Mouse (Mus musculus) liver, embryonic 11.5 days (tissue): Measurements from ENCODE around the gene Esrrg. TPM values are rescaled to one million over a fixed set of nuclear protein-coding genes. Genes with fewer than 3 reads are reported as not detected.
A peak's percentile ranks its signal among the peaks of the same experiment; 100 is the strongest.

Source experiments
- ATAC-seq: fragments of 200-750 bp; cut with Nextera tagmentation; replicated peaks from 2 replicates; pipeline ENCODE4 v1.8.0; 2017; ENCODE audit warnings: moderate number of reproducible peaks, mild to moderate bottlenecking, moderate TSS enrichment, moderate library complexity; ENCODE audit not compliant: low FRiP score
- DNase-seq: peaks from one replicate; pipeline ENCODE4 v3.0.0-alpha.2; 2017; ENCODE audit warnings: low spot score
- H3K27ac ChIP-seq: fragments of 300-500 bp; sonication (generic); 2 replicates; pipeline ENCODE4 v1.5.1; 2014; ENCODE audit warnings: mild to moderate bottlenecking, low read depth, low read length, control low read depth
- H3K27me3 ChIP-seq: fragments of 300-500 bp; sonication (generic); replicated peaks from 2 replicates; pipeline ENCODE4 v1.6.1; 2014; ENCODE audit warnings: low read length, mixed read lengths; ENCODE audit not compliant: control insufficient read depth, insufficient read depth
- H3K36me3 ChIP-seq: fragments of 300-500 bp; sonication (generic); 2 replicates; pipeline ENCODE4 v1.6.1; 2014; ENCODE audit warnings: mild to moderate bottlenecking, low read length, moderate library complexity, mixed read lengths; ENCODE audit not compliant: control insufficient read depth, insufficient read depth
- H3K4me1 ChIP-seq: fragments of 300-500 bp; sonication (generic); replicated peaks from 2 replicates; pipeline ENCODE4 v1.6.1; 2014; ENCODE audit warnings: low read length, mixed read lengths; ENCODE audit not compliant: control insufficient read depth, insufficient read depth
- H3K4me2 ChIP-seq: fragments of 300-500 bp; sonication (generic); 2 replicates; pipeline ENCODE4 v1.6.1; 2014; ENCODE audit warnings: mild to moderate bottlenecking, control low read depth, moderate library complexity
- H3K4me3 ChIP-seq: fragments of 300-500 bp; sonication (generic); 2 replicates; pipeline ENCODE4 v1.5.1; 2014; ENCODE audit warnings: low read depth, low read length, control low read depth
- H3K9ac ChIP-seq: fragments of 300-500 bp; sonication (generic); 2 replicates; pipeline ENCODE4 v1.6.1; 2014; ENCODE audit warnings: low read depth, low read length, control low read depth
- H3K9me3 ChIP-seq: fragments of 300-500 bp; sonication (generic); 2 replicates; pipeline ENCODE4 v1.6.1; 2016; ENCODE audit warnings: low read length, inconsistent platforms, mixed read lengths; ENCODE audit not compliant: control insufficient read depth
- WGBS: fragments of 180-500 bp; shearing (Covaris S2); extraction: QIAGEN DNeasy Blood & Tissue Kit; methylation state at CpG from one replicate; pipeline ENCODE4 v1.1.7; 2014; 5-methylcytosine and 5-hydroxymethylcytosine counted together
- polyA plus RNA-seq: library from polyadenylated mRNA; unstranded; fragments of >200 nt; fragmentation: Nextera tagmentation; extraction: Ambion mirVana; gene quantifications from 2 replicates; pipeline ENCODE4 v1.2.1, GENCODE M21; 2014

The Esrrg gene
- polyA plus RNA-seq, 1 experiment from 2014 or later, result 0.95 TPM

GRCm38 (mm10) chr1:188047148-188047547, 438.6 kb downstream of the Esrrg start:
- Histone ChIP-seq H3K4me1 (no peaks in the 10 kb centered on the region), H3K9me3 (no peaks in the 10 kb centered on the region), H3K27me3 (no peaks in the 10 kb centered on the region), H3K36me3 (no peaks in the 10 kb centered on the region), H3K4me3 (no peak overlapping the region), H3K4me2 (no peak overlapping the region), H3K9ac (no peak overlapping the region), H3K27ac (no peak overlapping the region)
- no peak for ATAC-seq
- WGBS, result 65% methylated on average over 3 of the region's 3 CpGs
- no peak for DNase-seq

- Histone ChIP-seq H3K9me3 (no peaks in the 10 kb centered on the region), H3K27ac (no peak overlapping the region), H3K9ac (no peak overlapping the region), H3K27me3 (no peaks in the 10 kb centered on the region), H3K4me2 (peak overlapping the region; percentile 16; the same call in 1 of the 2 replicates), H3K36me3 (no peaks in the 10 kb centered on the region), H3K4me3 (no peak overlapping the region), H3K4me1 (no peaks in the 10 kb centered on the region)
- no peak for ATAC-seq
- DNase-seq, result no peak
- 70% methylated on average over 3 of the region's 3 CpGs for WGBS
These were observed 447.3 kb downstream of the Esrrg start for GRCm38 (mm10) chr1:188055888-188056287.

GRCm38 (mm10) chr1:188057892-188058291, 449.3 kb downstream of the Esrrg start:
- WGBS, result 73% methylated on average over 4 of the region's 4 CpGs
- Histone ChIP-seq H3K27ac (no peak overlapping the region), H3K4me2 (no peak overlapping the region), H3K9me3 (no peaks in the 10 kb centered on the region), H3K27me3 (no peaks in the 10 kb centered on the region), H3K36me3 (no peaks in the 10 kb centered on the region), H3K4me3 (no peak overlapping the region), H3K9ac (no peak overlapping the region), H3K4me1 (no peaks in the 10 kb centered on the region)
- DNase-seq (no peak), ATAC-seq (no peak)

- Histone ChIP-seq H3K27me3 (no peaks in the 10 kb centered on the region), H3K9me3 (no peaks in the 10 kb centered on the region), H3K4me3 (no peak overlapping the region), H3K36me3 (no peaks in the 10 kb centered on the region), H3K9ac (no peak overlapping the region), H3K27ac (no peak overlapping the region), H3K4me1 (no peaks in the 10 kb centered on the region), H3K4me2 (no peak overlapping the region)
- WGBS, result 83% methylated on average over 6 of the region's 6 CpGs
- ATAC-seq (no peak), DNase-seq (no peak)
These were observed 450.4 kb downstream of the Esrrg start for GRCm38 (mm10) chr1:188059006-188059405.

GRCm38 (mm10) chr1:188060493-188060892, 451.9 kb downstream of the Esrrg start:
- no peaks in the 10 kb centered on the region for H3K36me3 ChIP-seq
- H3K9ac ChIP-seq, result no peak overlapping the region
- H3K4me2 ChIP-seq, result no peak overlapping the region
- no peaks in the 10 kb centered on the region for H3K27me3 ChIP-seq
- DNase-seq (no peak), ATAC-seq (no peak)
- WGBS, result 82% methylated on average over 7 of the region's 7 CpGs
- H3K4me3 ChIP-seq, result no peak overlapping the region
- no peak overlapping the region for H3K27ac ChIP-seq
- no peaks in the 10 kb centered on the region for H3K9me3 ChIP-seq
- no peaks in the 10 kb centered on the region for H3K4me1 ChIP-seq

GRCm38 (mm10) chr1:188068833-188069232, 460.2 kb downstream of the Esrrg start:
- Histone ChIP-seq H3K4me2 (no peak overlapping the region), H3K36me3 (no peaks in the 10 kb centered on the region), H3K27ac (no peak overlapping the region), H3K9me3 (no peaks in the 10 kb centered on the region), H3K4me3 (no peak overlapping the region), H3K4me1 (no peaks in the 10 kb centered on the region), H3K27me3 (no peaks in the 10 kb centered on the region), H3K9ac (no peak overlapping the region)
- no peak for DNase-seq
- ATAC-seq, result peak; percentile 41
- WGBS, result 47% methylated on average over 9 of the region's 9 CpGs

GRCm38 (mm10) chr1:188069849-188070248, 461.3 kb downstream of the Esrrg start:
- Histone ChIP-seq H3K27me3 (no peaks in the 10 kb centered on the region), H3K36me3 (no peaks in the 10 kb centered on the region), H3K9ac (no peak overlapping the region), H3K4me2 (no peak overlapping the region), H3K4me3 (no peak overlapping the region), H3K9me3 (no peaks in the 10 kb centered on the region), H3K4me1 (no peaks in the 10 kb centered on the region), H3K27ac (no peak overlapping the region)
- DNase-seq (no peak), ATAC-seq (no peak)

- WGBS, result 85% methylated on average over 11 of the region's 11 CpGs
- no peak overlapping the region for H3K9ac ChIP-seq
- H3K4me3 ChIP-seq, result no peak overlapping the region
- DNase-seq (no peak), ATAC-seq (no peak)
- no peaks in the 10 kb centered on the region for H3K9me3 ChIP-seq
- no peak overlapping the region for H3K4me2 ChIP-seq
- no peaks in the 10 kb centered on the region for H3K27me3 ChIP-seq
- no peaks in the 10 kb centered on the region for H3K36me3 ChIP-seq
- no peak overlapping the region for H3K27ac ChIP-seq
- H3K4me1 ChIP-seq, result no peaks in the 10 kb centered on the region; the same call in 1 of the 2 replicates
These were observed 469.1 kb downstream of the Esrrg start for GRCm38 (mm10) chr1:188077561-188078195.

- no peak overlapping the region for H3K4me2 ChIP-seq
- DNase-seq (no peak), ATAC-seq (no peak; the same call in 1 of the 2 replicates)
- H3K36me3 ChIP-seq, result no peaks in the 10 kb centered on the region
- no peaks in the 10 kb centered on the region for H3K9me3 ChIP-seq
- no peaks in the 10 kb centered on the region; the same call in 1 of the 2 replicates for H3K4me1 ChIP-seq
- H3K4me3 ChIP-seq, result no peak overlapping the region
- H3K27me3 ChIP-seq, result no peaks in the 10 kb centered on the region
- H3K27ac ChIP-seq, result no peak overlapping the region
- 52% methylated on average over 12 of the region's 12 CpGs for WGBS
- H3K9ac ChIP-seq, result no peak overlapping the region
These were observed 471.8 kb downstream of the Esrrg start for GRCm38 (mm10) chr1:188080261-188080875.
